Comparison of ENCODE assay signal across 9 mouse cellular contexts in the genomic region with DNA sequence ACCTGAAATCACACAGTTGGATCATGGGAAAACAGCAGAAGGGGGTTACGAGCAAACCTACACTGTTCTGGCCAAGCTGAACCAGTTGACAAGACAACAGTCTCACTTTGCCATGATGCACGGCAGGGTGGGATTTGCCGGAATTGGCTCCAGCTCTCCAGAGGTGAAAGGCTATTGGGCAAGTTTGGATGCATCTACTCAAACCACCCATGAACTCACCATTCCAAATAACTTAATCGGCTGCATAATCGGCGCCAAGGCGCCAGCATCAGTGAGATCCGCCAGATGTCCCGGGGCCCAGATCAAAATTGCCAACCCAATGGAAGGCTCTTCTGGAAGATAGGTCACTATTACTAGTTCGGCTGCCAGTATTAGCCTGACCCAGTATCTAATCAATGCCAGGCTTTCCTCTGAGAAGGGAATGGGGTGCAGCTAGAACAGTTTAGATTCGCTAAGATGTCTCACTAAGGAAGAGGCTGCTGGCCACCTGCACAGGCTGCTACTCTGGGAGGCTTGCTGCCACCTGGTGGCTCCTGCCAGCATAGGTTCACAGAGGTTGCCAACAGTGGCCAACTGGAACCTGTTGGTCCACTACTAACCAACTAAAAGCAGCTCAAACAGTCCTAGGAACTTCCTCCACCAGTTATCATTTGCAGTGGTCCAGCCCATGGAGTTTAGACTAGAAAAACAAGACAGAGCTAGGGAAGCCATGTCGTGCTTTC. TPM values are rescaled to one million over a fixed set of nuclear protein-coding genes. Genes with fewer than 3 reads are reported as not detected.
A peak's percentile ranks its signal among the peaks of the same experiment; 100 is the strongest.
DNase-seq lines count a peak whose midpoint lies in the region; ATAC-seq and TF ChIP-seq lines count a peak whose summit lies in the region.
"Had no signal": no experiment of that assay in that cellular context is flagged by ENCODE, and none has a peak within 500 bp of the region (broad histone marks: within the 10 kb centered on the region; RNA-seq: fewer than 3 reads in every experiment).

No protein-coding gene starts in this region.

- no peaks in the 10 kb centered on the region for H3K36me3 ChIP-seq in midbrain, embryonic 10.5 days
- no peaks in the 10 kb centered on the region for H3K36me3 ChIP-seq in midbrain, embryonic 13.5 days
- H3K36me3 ChIP-seq in embryonic facial prominence, embryonic 11.5 days (replicated peaks; ENCODE audit: control insufficient read depth, insufficient read depth, low read depth, low read length): no peaks in the 10 kb centered on the region
- no peaks in the 10 kb centered on the region for H3K36me3 ChIP-seq in hindbrain, postnatal 0 days (ENCODE audit: insufficient read depth, low read length)
- H3K36me3 ChIP-seq: neural tube, embryonic 12.5 days had no signal

- no peaks in the 10 kb centered on the region for H3K27me3 ChIP-seq in midbrain, embryonic 10.5 days (ENCODE audit: low read depth, poor library complexity, severe bottlenecking)
- H3K27me3 ChIP-seq in midbrain, embryonic 13.5 days: no peaks in the 10 kb centered on the region
- H3K27me3 ChIP-seq in embryonic facial prominence, embryonic 11.5 days (ENCODE audit: control insufficient read depth, insufficient read depth, low read length): no peaks in the 10 kb centered on the region
- H3K27me3 ChIP-seq in hindbrain, postnatal 0 days (ENCODE audit: insufficient read depth, low read length): no peaks in the 10 kb centered on the region
- H3K27me3 ChIP-seq: neural tube, embryonic 12.5 days had no signal

- intact Hi-C loops in left cerebral cortex, postnatal 25 days (cut with DNase I): loop anchor here (2.0 kb wide), 1 partner anchor 46 kb away; no protein-coding TSS in a partner anchor

- H3K4me2 ChIP-seq in midbrain, embryonic 13.5 days (replicated peaks): no peak overlapping the region
- H3K4me2 ChIP-seq in embryonic facial prominence, embryonic 11.5 days (ENCODE audit: low read depth, low read length): no peak overlapping the region
- H3K4me2 ChIP-seq in hindbrain, postnatal 0 days (ENCODE audit: low read depth, low read length): no peak overlapping the region
- H3K4me2 ChIP-seq: neural tube, embryonic 12.5 days had no signal

- peak; percentile 60 for DNase-seq in midbrain, embryonic 10.5 days (ENCODE audit: low spot score)
- peak; percentile 22 to 46 for DNase-seq in adrenal gland, postnatal 4 days (ENCODE audit: low spot score in 2 of 2)
- peak; percentile 74 for DNase-seq in embryonic facial prominence, embryonic 11.5 days (ENCODE audit: low spot score)
- DNase-seq in hindbrain, postnatal 0 days (ENCODE audit: low spot score): peak; percentile 83
- peak; percentile 68 to 74 for DNase-seq in left cerebral cortex, postnatal 25 days (ENCODE audit: low spot score in 2 of 2)
- DNase-seq in naive thymus-derived CD4-positive, alpha-beta T cell, adult 2 months (ENCODE audit: low read depth): peak; percentile 81
- peak; percentile 60 to 76 for DNase-seq in thymus, postnatal 10 days (ENCODE audit: low spot score in 2 of 2)

- no peaks in the 10 kb centered on the region for H3K9me3 ChIP-seq in midbrain, embryonic 10.5 days (replicated peaks)
- no peaks in the 10 kb centered on the region for H3K9me3 ChIP-seq in midbrain, embryonic 13.5 days
- H3K9me3 ChIP-seq in embryonic facial prominence, embryonic 11.5 days (replicated peaks; ENCODE audit: control insufficient read depth, low read length): no peaks in the 10 kb centered on the region
- no peaks in the 10 kb centered on the region for H3K9me3 ChIP-seq in hindbrain, postnatal 0 days (ENCODE audit: low read length)
- H3K9me3 ChIP-seq: neural tube, embryonic 12.5 days had no signal

- H3K4me1 ChIP-seq in midbrain, embryonic 10.5 days: no peaks in the 10 kb centered on the region
- H3K4me1 ChIP-seq in midbrain, embryonic 13.5 days (replicated peaks): no peaks in the 10 kb centered on the region
- no peaks in the 10 kb centered on the region for H3K4me1 ChIP-seq in embryonic facial prominence, embryonic 11.5 days (ENCODE audit: control insufficient read depth, insufficient read depth, low read length)
- H3K4me1 ChIP-seq in hindbrain, postnatal 0 days (ENCODE audit: insufficient read depth, low read length): no peaks in the 10 kb centered on the region
- H3K4me1 ChIP-seq: neural tube, embryonic 12.5 days had no signal

- WGBS in midbrain, embryonic 10.5 days: 73% methylated on average over 12 of the region's 12 CpGs
- 75% methylated on average over 12 of the region's 12 CpGs for WGBS in midbrain, embryonic 13.5 days
- 75% methylated on average over 12 of the region's 12 CpGs for WGBS in embryonic facial prominence, embryonic 11.5 days
- 68% methylated on average over 12 of the region's 12 CpGs for WGBS in hindbrain, postnatal 0 days

- no peak for ATAC-seq in midbrain, embryonic 13.5 days
- no peak for ATAC-seq in embryonic facial prominence, embryonic 11.5 days (replicated peaks; ENCODE audit: insufficient number of reproducible peaks, low FRiP score, low TSS enrichment, low read depth)
- peak; percentile 67; the same call in 1 of the 2 replicates for ATAC-seq in hindbrain, postnatal 0 days

- H3K9ac ChIP-seq in midbrain, embryonic 13.5 days (replicated peaks): no peak overlapping the region
- H3K9ac ChIP-seq in embryonic facial prominence, embryonic 11.5 days (replicated peaks; ENCODE audit: low read length): no peak overlapping the region
- no peak overlapping the region for H3K9ac ChIP-seq in hindbrain, postnatal 0 days (replicated peaks; ENCODE audit: low read length)
- H3K9ac ChIP-seq: neural tube, embryonic 12.5 days had no signal

- TF ChIP-seq CTCF in hindbrain, postnatal 0 days (IDR thresholded peaks at IDR 0.05; ENCODE audit: low read depth): peak; percentile 92

- H3K27ac ChIP-seq in midbrain, embryonic 10.5 days (replicated peaks): no peak overlapping the region
- no peak overlapping the region for H3K27ac ChIP-seq in midbrain, embryonic 13.5 days
- no peak overlapping the region for H3K27ac ChIP-seq in embryonic facial prominence, embryonic 11.5 days (replicated peaks; ENCODE audit: low read depth, low read length)
- H3K27ac ChIP-seq in hindbrain, postnatal 0 days: no peak overlapping the region
- H3K27ac ChIP-seq: neural tube, embryonic 12.5 days had no signal

- no peak overlapping the region for H3K4me3 ChIP-seq in midbrain, embryonic 10.5 days
- no peak overlapping the region for H3K4me3 ChIP-seq in midbrain, embryonic 13.5 days (replicated peaks)
- no peak overlapping the region for H3K4me3 ChIP-seq in embryonic facial prominence, embryonic 11.5 days (ENCODE audit: low read depth, low read length)
- H3K4me3 ChIP-seq in hindbrain, postnatal 0 days (ENCODE audit: low read length): no peak overlapping the region
- H3K4me3 ChIP-seq: neural tube, embryonic 12.5 days had no signal

RNA-seq across cellular contexts. Expression of a gene that starts 19.9 kb away (rescaled TPM):
- polyA plus RNA-seq in midbrain, embryonic 10.5 days (2016; fragmentation: Nextera tagmentation; extraction: Ambion mirVana): 2.2 and 2.6 TPM in 2 replicates
- polyA plus RNA-seq in midbrain, embryonic 13.5 days (2015; fragmentation: Nextera tagmentation; extraction: Ambion mirVana): 1.2 and 1.5 TPM in 2 replicates
- 1 to 10 TPM; 5.8 to 6.1 TPM for total RNA-seq in adrenal gland, postnatal 4 days (2021)
- 3.9 and 5.0 TPM in 2 replicates for polyA plus RNA-seq in embryonic facial prominence, embryonic 11.5 days (2014; fragmentation: Nextera tagmentation; extraction: Ambion mirVana)
- 1.3 and 1.9 TPM in 2 replicates for total RNA-seq in hindbrain, postnatal 0 days (2014; rRNA removed)
- polyA plus RNA-seq in hindbrain, postnatal 0 days (2015; fragmentation: Nextera tagmentation; extraction: Ambion mirVana): 1.8 and 1.9 TPM in 2 replicates
- total RNA-seq in left cerebral cortex, postnatal 25 days (2021): 10 to 100 TPM in 1 of 2 experiments, 1 to 10 TPM in 1; 7.3 to 10.7 TPM
